Mouse (Mus musculus): ENCODE results near the gene Ms4a18.

- TF ChIP-seq CTCF (IDR thresholded peaks at IDR 0.05; ENCODE audit: low read depth) = no peak
- no peak for TF ChIP-seq EP300 (optimal IDR thresholded peaks at IDR 0.05)
Measured at GRCm38 (mm10) chr19:10947219-10947618, 70.6 kb downstream of the Ms4a18 start.

All from stomach, postnatal 0 days (tissue).